9 mouse cellular contexts compared by ENCODE assay signal in genomic region chr10:61051993-61052613, GRCm38 (mm10). TPM values are rescaled to one million over a fixed set of nuclear protein-coding genes. Genes with fewer than 3 reads are reported as not detected.
A peak's percentile ranks its signal among the peaks of the same experiment; 100 is the strongest.
DNase-seq lines count a peak whose midpoint lies in the region; ATAC-seq and TF ChIP-seq lines count a peak whose summit lies in the region.
"Had no signal": no experiment of that assay in that cellular context is flagged by ENCODE, and none has a peak within 500 bp of the region (broad histone marks: within the 10 kb centered on the region; RNA-seq: fewer than 3 reads in every experiment).

No protein-coding gene starts in this region.

- no peak for TF ChIP-seq POLR2A in ES-Bruce4 (IDR thresholded peaks at IDR 0.05; ENCODE audit: insufficient read depth, low read length)

- H3K9me3 ChIP-seq in ES-Bruce4 (replicated peaks; ENCODE audit: control insufficient read depth, insufficient read depth, low read length, poor library complexity, severe bottlenecking) = peaks cover 5% of the 10 kb centered on the region; the same call in 1 of the 2 replicates
- no peaks in the 10 kb centered on the region for H3K9me3 ChIP-seq in lung, embryonic 15.5 days
- H3K9me3 ChIP-seq: heart, embryonic 15.5 days had no signal

- TF ChIP-seq CTCF in ES-Bruce4 (IDR thresholded peaks at IDR 0.05; ENCODE audit: low read depth, low read length) = peak; percentile 94

- H3K4me1 ChIP-seq in ES-Bruce4 (ENCODE audit: control insufficient read depth, insufficient read depth, low read length) = no peaks in the 10 kb centered on the region
- no peaks in the 10 kb centered on the region for H3K4me1 ChIP-seq in lung, embryonic 15.5 days
- H3K4me1 ChIP-seq: heart, embryonic 15.5 days had no signal

- no peak overlapping the region for H3K4me3 ChIP-seq in ES-Bruce4 (ENCODE audit: low read depth, low read length)
- H3K4me3 ChIP-seq in lung, embryonic 15.5 days = no peak overlapping the region
- H3K4me3 ChIP-seq: heart, embryonic 15.5 days had no signal

- ATAC-seq in granulocyte monocyte progenitor cell, adult 5-6 weeks (replicated peaks; ENCODE audit: poor library complexity, severe bottlenecking) = peak; percentile 84
- ATAC-seq in lung, embryonic 15.5 days (ENCODE audit: borderline replicate concordance, extremely low read depth, low FRiP score, low TSS enrichment) = peak; percentile 32; the same call in 1 of the 2 replicates

- DNase-seq in adrenal gland, postnatal 10 days = peak; percentile 83
- DNase-seq in embryo, embryonic 11 days = peak; percentile 84
- DNase-seq in kidney, postnatal 25 days = peak; percentile 54 to 83
- DNase-seq in ovary, postnatal 14 days (ENCODE audit: low spot score) = peak; percentile 72
- peak; percentile 64 for DNase-seq in urinary bladder, postnatal 25 days (ENCODE audit: low spot score)

- H3K27ac ChIP-seq in ES-Bruce4 (ENCODE audit: insufficient read depth, low read length) = no peak overlapping the region
- H3K27ac ChIP-seq in lung, embryonic 15.5 days = no peak overlapping the region
- H3K27ac ChIP-seq: heart, embryonic 15.5 days had no signal

- 0 out of 2 replicates have a peak, but pooled peaks cover 3% of the 10 kb centered on the region for H3K36me3 ChIP-seq in ES-Bruce4 (ENCODE audit: control insufficient read depth, insufficient read depth, low read length, poor library complexity, severe bottlenecking)
- no peaks in the 10 kb centered on the region for H3K36me3 ChIP-seq in lung, embryonic 15.5 days
- H3K36me3 ChIP-seq: heart, embryonic 15.5 days had no signal

- no peak overlapping the region for H3K4me2 ChIP-seq in lung, embryonic 15.5 days
- H3K4me2 ChIP-seq: heart, embryonic 15.5 days had no signal

- 57% methylated on average over 14 of the region's 14 CpGs for WGBS in lung, embryonic 15.5 days

- H3K9ac ChIP-seq in ES-Bruce4 (ENCODE audit: low read depth, poor library complexity, severe bottlenecking) = no peak overlapping the region
- no peak overlapping the region for H3K9ac ChIP-seq in lung, embryonic 15.5 days
- H3K9ac ChIP-seq: heart, embryonic 15.5 days had no signal

- no peak for TF ChIP-seq EP300 in ES-Bruce4 (IDR thresholded peaks at IDR 0.05; ENCODE audit: insufficient read depth, low read depth, low read length)

- no peaks in the 10 kb centered on the region for H3K27me3 ChIP-seq in ES-Bruce4 (ENCODE audit: control insufficient read depth, insufficient read depth, low read length, poor library complexity, severe bottlenecking)
- H3K27me3 ChIP-seq in lung, embryonic 15.5 days = no peaks in the 10 kb centered on the region; the same call in 1 of the 2 replicates
- H3K27me3 ChIP-seq: heart, embryonic 15.5 days had no signal

RNA-seq across cellular contexts. Expression of gene Pcbd1, which starts 37.0 kb away (rescaled TPM):
- polyA plus RNA-seq in ES-Bruce4 (2011; ENCODE audit: insufficient read depth, insufficient read length, low read depth, missing spikeins) = 11.9 and 15.0 TPM in 2 replicates
- total RNA-seq in adrenal gland, postnatal 10 days (2021) = 10 to 100 TPM; 51.4 to 81.8 TPM
- total RNA-seq in granulocyte monocyte progenitor cell, adult 5-6 weeks (2014; fragmentation: Nextera tagmentation) = 7.9 and 18.7 TPM in 2 replicates
- total RNA-seq in granulocyte monocyte progenitor cell, adult 5-6 weeks (2017) = 6.1 and 7.7 TPM in 2 replicates
- 70.4 and 73.5 TPM in 2 replicates for polyA plus RNA-seq in lung, embryonic 15.5 days (2015; fragmentation: Nextera tagmentation; extraction: Ambion mirVana)
